Mouse (Mus musculus): ENCODE measurements at regions not wholly inside any gene's neighbourhood (a gene's known extent, or its start where the extent isn't known, plus 50 kb on each side); places are given as distances from the start of the nearest gene placed in this dataset.

DNA sequence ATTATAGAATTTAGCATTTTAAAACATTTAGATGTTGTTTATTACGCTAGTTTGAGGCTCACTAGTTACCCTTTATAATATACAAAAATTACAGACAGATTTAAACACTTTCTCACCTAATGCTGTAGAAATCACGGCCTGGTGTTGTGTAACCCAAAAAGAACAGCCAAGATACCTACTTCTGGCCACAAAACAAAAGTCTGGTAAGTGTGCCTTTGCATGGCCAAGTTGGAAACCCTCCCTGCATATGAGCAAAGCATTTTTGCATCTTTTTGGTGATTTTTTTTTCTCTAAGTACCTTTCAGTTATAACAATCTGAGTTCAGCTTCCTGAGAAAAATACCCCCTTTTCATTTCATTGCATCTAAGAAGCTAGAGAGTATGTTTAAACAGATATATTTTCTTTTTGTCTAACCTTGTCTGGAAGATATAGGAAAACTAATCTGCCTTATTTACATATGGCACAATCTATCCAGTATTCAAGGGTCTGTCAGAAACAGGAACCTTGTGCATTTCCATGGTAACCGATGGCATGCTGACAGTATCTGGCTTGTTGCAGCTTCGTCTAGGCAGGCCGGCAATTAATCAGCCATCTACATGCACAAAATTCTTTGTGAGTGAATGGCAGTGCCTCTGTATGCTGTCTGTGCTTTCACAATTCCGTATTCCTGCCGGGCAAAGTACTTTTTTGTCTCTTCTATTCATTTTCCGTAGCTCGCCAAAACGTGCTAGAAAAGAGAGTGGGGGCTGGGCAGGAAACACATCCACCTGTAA lies 238.9 kb upstream of the Sox2 start:
- TF ChIP-seq CTCF (IDR thresholded peaks at IDR 0.05; ENCODE audit: low read depth), result no peak
- no peak for TF ChIP-seq EP300 (IDR thresholded peaks at IDR 0.05; ENCODE audit: low read depth)
